Mouse (Mus musculus) liver, postnatal 0 days (tissue): ENCODE results near the gene Procr. TPM values are rescaled to one million over a fixed set of nuclear protein-coding genes. Genes with fewer than 3 reads are reported as not detected.
A peak's percentile ranks its signal among the peaks of the same experiment; 100 is the strongest.

Experiments used
- ATAC-seq: fragments of 200-750 bp; cut with Nextera tagmentation; 2 replicates; pipeline ENCODE4 v1.8.0; 2017; ENCODE audit warnings: mild to moderate bottlenecking, moderate library complexity
- DNase-seq: peaks from one replicate; pipeline ENCODE4 v3.0.0-alpha.2; 2016
- H3K27ac ChIP-seq: fragments of 300-500 bp; sonication (generic); 2 replicates; pipeline ENCODE4 v1.5.1; 2014; ENCODE audit warnings: antibody characterized with exemption, moderate library complexity, mild to moderate bottlenecking, low read depth
- H3K27me3 ChIP-seq: fragments of 300-500 bp; sonication (generic); 2 replicates; pipeline ENCODE4 v1.6.1; 2014; ENCODE audit warnings: low read length, control low read depth, mixed read lengths; ENCODE audit not compliant: insufficient read depth
- H3K36me3 ChIP-seq: fragments of 300-500 bp; sonication (generic); replicated peaks from 2 replicates; pipeline ENCODE4 v1.6.1; 2014; ENCODE audit warnings: mild to moderate bottlenecking, control low read depth, low read length, moderate library complexity, mixed read lengths; ENCODE audit not compliant: insufficient read depth
- H3K4me1 ChIP-seq: fragments of 300-500 bp; sonication (generic); 2 replicates; pipeline ENCODE4 v1.6.1; 2014; ENCODE audit warnings: antibody characterized with exemption, mild to moderate bottlenecking, control low read depth; ENCODE audit not compliant: insufficient read depth
- H3K4me2 ChIP-seq: fragments of 300-500 bp; sonication (generic); 2 replicates; pipeline ENCODE4 v1.6.1; 2014; ENCODE audit warnings: low read depth, mild to moderate bottlenecking, low read length, moderate library complexity, mixed read lengths
- H3K4me3 ChIP-seq: fragments of 300-500 bp; sonication (generic); 2 replicates; pipeline ENCODE4 v1.5.1; 2014; ENCODE audit warnings: low read depth, low read length
- H3K9ac ChIP-seq: fragments of 300-500 bp; sonication (generic); replicated peaks from 2 replicates; pipeline ENCODE4 v1.6.1; 2014; ENCODE audit warnings: mild to moderate bottlenecking, moderate library complexity
- H3K9me3 ChIP-seq: fragments of 300-500 bp; sonication (generic); 2 replicates; pipeline ENCODE4 v1.6.1; 2016; ENCODE audit warnings: mild to moderate bottlenecking, control low read depth, low read length, mixed read lengths
- CTCF ChIP-seq: sonication (generic); IDR thresholded peaks from 2 replicates; pipeline ENCODE4 v1.5.1; 2016; ENCODE audit warnings: antibody characterized with exemption, low read depth
- EP300 ChIP-seq: IDR thresholded peaks from 2 replicates; pipeline ENCODE4 v1.6.1; 2016; ENCODE audit warnings: antibody characterized with exemption, low read depth, mild to moderate bottlenecking
- WGBS: fragments of 180-500 bp; shearing (Covaris S2); extraction: QIAGEN DNeasy Blood & Tissue Kit; methylation state at CpG from one replicate; pipeline ENCODE4 v1.1.7; 2014; ENCODE audit not compliant: insufficient replicate concordance; 5-methylcytosine and 5-hydroxymethylcytosine counted together
- polyA plus RNA-seq: library from polyadenylated mRNA; unstranded; fragments of >200 nt; fragmentation: Nextera tagmentation; extraction: Ambion mirVana; gene quantifications from 2 replicates; pipeline ENCODE4 v1.2.1, GENCODE M21; 2015

Procr gene
- polyA plus RNA-seq: 1.1 and 1.7 TPM in 2 replicates

DNA sequence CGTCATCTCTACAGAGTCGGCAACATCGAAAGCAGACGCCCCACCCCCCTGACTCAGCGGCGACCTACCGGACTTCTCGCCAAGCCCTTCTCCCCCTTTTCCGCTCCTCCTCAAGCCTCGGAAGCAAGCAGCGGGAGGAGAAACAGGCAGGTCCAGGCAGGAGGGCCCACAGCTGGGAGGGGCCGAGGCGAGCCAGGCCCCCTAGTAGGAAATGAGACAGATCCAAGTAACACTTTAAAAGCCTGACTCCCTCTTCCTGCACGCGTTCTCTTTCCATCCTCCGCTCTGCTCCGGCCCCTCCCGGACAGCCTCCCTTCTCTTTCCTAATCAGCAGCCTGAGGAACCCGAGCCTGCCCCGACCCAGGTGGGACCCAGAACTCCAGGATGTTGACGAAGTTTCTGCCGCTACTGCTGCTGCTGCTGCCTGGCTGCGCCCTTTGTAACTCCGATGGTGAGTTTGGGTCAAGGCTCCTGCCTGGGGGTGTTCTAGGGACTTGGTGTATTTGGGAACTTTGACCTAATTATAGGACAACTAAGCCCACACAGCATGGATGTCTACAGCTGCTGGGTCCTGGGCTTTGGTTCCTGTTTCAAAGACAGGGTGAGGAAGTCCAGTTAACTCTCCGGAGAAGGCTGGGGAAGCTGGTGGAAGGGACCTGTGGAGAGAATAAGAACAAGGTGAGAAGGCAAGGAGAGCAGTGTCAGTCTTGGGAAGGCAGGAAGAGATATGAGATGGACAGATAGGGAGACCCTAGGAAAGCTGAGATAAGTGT, at the start of gene Procr:
TSS of gene Procr (plus strand) at position 104 of the 773 bp plus-strand sequence.
- peaks cover 10% of the 10 kb centered on the region for H3K4me1 ChIP-seq
- peak within 1 kb of the TSS; percentile 78 for H3K4me2 ChIP-seq
- TF ChIP-seq CTCF (no peak), EP300 (no peak)
- peak within 1 kb of the TSS; percentile 38 for H3K4me3 ChIP-seq
- H3K27me3 ChIP-seq: peaks cover 9% of the 10 kb centered on the region; the same call in 1 of the 2 replicates
- no peak within 1 kb of the TSS for H3K27ac ChIP-seq
- no peaks in the 10 kb centered on the region for H3K9me3 ChIP-seq
- DNase-seq (peak; percentile 23), ATAC-seq (peak; percentile 19; the same call in 1 of the 2 replicates)
- H3K9ac ChIP-seq: peak within 1 kb of the TSS; percentile 38; the same call in 1 of the 2 replicates
- WGBS: 2% methylated on average over 25 of the region's 25 CpGs
- H3K36me3 ChIP-seq: no peaks in the 10 kb centered on the region

GRCm38 (mm10) chr2:155701399-155701919, 49.5 kb upstream of the Procr start:
- no peak overlapping the region for H3K27ac ChIP-seq
- H3K27me3 ChIP-seq: no peaks in the 10 kb centered on the region
- DNase-seq (no peak), ATAC-seq (no peak)
- H3K4me2 ChIP-seq: no peak overlapping the region
- H3K4me1 ChIP-seq: no peaks in the 10 kb centered on the region
- no peak overlapping the region for H3K4me3 ChIP-seq
- 87% methylated on average over 19 of the region's 19 CpGs for WGBS
- peaks cover 24% of the 10 kb centered on the region for H3K36me3 ChIP-seq
- TF ChIP-seq EP300 (no peak), CTCF (no peak)
- no peak overlapping the region for H3K9ac ChIP-seq
- no peaks in the 10 kb centered on the region for H3K9me3 ChIP-seq

GRCm38 (mm10) chr2:155703630-155704029, 47.3 kb upstream of the Procr start:
- DNase-seq (no peak), ATAC-seq (no peak)
- no peak overlapping the region for H3K4me3 ChIP-seq
- H3K4me1 ChIP-seq: no peaks in the 10 kb centered on the region
- H3K27me3 ChIP-seq: no peaks in the 10 kb centered on the region
- WGBS: 82% methylated on average over 4 of the region's 4 CpGs
- H3K9ac ChIP-seq: no peak overlapping the region
- TF ChIP-seq EP300: no peak
- TF ChIP-seq CTCF: no peak
- H3K9me3 ChIP-seq: no peaks in the 10 kb centered on the region
- peaks cover 31% of the 10 kb centered on the region for H3K36me3 ChIP-seq
- no peak overlapping the region for H3K27ac ChIP-seq
- H3K4me2 ChIP-seq: no peak overlapping the region

DNA sequence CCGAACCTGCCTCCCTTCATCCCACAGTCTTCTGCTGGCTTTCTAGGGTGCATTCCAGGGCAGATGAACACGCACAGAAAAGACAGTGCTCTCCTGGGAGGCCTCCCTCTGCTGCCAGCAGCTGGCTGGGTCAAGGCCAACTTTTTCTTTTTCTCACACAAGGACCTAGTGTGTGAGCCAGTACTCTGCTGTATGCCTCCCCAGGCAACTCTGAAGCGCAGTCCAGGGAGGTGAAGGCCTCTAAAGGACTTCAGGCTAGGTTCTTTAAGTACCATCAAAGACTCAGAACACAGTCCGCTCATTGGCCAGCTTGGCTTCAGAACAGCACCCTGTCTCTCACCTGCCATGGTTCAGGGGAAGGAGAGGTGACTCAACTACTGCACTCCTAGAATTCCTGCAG, 43.7 kb upstream of the Procr start:
- no peak overlapping the region for H3K4me3 ChIP-seq
- no peak overlapping the region for H3K9ac ChIP-seq
- no peaks in the 10 kb centered on the region for H3K27me3 ChIP-seq
- H3K36me3 ChIP-seq: peaks cover 49% of the 10 kb centered on the region
- no peaks in the 10 kb centered on the region for H3K4me1 ChIP-seq
- no peaks in the 10 kb centered on the region for H3K9me3 ChIP-seq
- ATAC-seq (no peak), DNase-seq (no peak)
- H3K4me2 ChIP-seq: no peak overlapping the region
- no peak overlapping the region for H3K27ac ChIP-seq
- WGBS: 87% methylated on average over 4 of the region's 4 CpGs
- TF ChIP-seq EP300 (no peak), CTCF (no peak)

DNA sequence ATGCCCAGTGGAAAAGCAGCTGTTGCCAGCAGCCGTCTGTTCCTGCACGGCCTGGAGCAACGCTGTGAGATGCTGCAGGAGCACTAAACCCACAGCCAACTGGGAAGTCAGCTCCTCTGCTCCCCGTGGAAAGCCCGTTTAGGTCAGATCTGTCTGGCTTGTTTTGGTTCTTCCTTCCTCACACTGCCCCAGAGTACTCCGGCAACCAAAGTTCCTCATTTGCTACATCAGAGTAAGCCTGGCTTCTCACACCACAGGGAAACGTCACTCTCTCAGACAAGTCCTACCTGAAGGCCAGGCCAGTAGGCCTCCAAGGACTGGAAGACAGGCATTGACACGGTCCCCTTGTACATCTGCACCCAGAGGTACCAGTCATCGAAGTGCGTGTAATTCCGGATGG, 40.4 kb upstream of the Procr start:
- Histone ChIP-seq H3K9ac (no peak overlapping the region), H3K4me3 (no peak overlapping the region), H3K4me1 (no peaks in the 10 kb centered on the region), H3K9me3 (no peaks in the 10 kb centered on the region), H3K4me2 (no peak overlapping the region), H3K36me3 (peaks cover 44% of the 10 kb centered on the region), H3K27ac (no peak overlapping the region), H3K27me3 (no peaks in the 10 kb centered on the region)
- 69% methylated on average over 11 of the region's 11 CpGs for WGBS
- TF ChIP-seq CTCF (no peak), EP300 (no peak)
- no peak for ATAC-seq
- DNase-seq: no peak

DNA sequence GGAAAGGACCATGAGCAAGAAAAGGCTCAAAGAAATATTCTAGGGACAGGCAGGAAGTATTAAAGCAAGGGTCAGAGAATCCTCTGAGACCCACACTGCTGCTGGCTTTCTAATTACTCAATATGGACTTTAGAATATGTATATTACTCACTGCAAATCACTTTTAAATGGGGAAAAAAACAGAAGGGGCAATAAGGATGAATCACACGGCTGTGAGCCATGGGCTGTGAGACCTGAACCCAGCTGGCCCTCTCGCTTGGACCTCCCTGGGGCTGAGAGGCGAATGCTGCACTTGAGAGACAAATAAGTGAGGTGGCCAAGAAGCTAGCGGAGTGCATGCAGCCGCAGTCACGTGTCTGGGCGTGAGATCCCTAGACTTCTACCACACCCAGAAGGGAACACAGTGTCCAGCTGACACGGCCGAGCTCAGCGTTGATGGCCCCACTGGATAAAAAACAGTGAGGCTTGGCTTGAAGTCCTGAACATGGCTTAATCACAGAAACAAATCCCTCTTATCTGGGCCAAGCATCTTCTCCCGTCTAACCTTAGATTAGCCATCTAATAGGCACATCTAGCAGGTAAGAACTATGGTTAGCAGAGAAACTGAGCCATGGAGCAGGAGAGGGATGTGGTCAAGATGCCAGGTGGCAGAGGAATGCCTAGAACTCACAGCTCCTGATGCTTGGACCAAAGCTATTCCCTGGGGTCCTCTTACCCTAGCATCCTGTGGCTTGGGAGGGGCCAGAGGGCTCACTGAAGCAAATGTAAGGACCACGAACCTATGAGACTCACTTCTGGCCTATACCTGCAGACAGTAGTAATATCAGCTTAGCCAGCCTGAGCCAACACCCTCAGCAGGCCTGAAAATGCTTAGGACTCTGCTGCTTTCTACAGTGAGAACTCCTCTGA, 33.6 kb upstream of the Procr start:
- TF ChIP-seq CTCF: no peak
- no peak for TF ChIP-seq EP300
- ATAC-seq: no peak
- H3K9ac ChIP-seq: no peak overlapping the region
- H3K9me3 ChIP-seq: no peaks in the 10 kb centered on the region
- no peaks in the 10 kb centered on the region for H3K27me3 ChIP-seq
- H3K4me1 ChIP-seq: no peaks in the 10 kb centered on the region
- DNase-seq: no peak
- H3K4me2 ChIP-seq: no peak overlapping the region
- WGBS: 88% methylated on average over 12 of the region's 12 CpGs
- H3K4me3 ChIP-seq: no peak overlapping the region
- H3K27ac ChIP-seq: no peak overlapping the region
- peaks cover 33% of the 10 kb centered on the region for H3K36me3 ChIP-seq
